Mouse (Mus musculus): ENCODE results near the gene Fars2. TPM values are rescaled to one million over a fixed set of nuclear protein-coding genes. Genes with fewer than 3 reads are reported as not detected.
A peak's percentile ranks its signal among the peaks of the same experiment; 100 is the strongest.

Gene Fars2
- polyA plus RNA-seq, 1 experiment from 2014 or later, result 37.9 TPM

DNA sequence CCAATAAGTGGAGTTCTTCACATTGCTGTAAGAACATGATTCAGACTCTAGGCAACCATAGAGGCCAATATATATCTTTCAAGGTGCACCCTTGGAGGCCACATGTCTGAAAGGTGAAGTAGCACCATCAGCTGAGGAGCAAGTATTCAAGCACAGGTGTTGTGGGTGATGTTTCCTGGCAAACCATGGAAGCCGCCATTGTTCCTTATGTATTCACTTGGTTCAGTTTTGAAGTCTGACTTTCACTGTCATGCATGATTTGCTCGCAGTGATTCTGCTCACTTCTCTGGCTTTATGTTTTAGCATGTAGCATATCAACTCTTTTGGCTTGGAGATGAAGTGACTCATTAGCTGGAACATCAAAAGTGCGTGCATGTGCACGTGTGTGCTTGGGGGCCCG, 56.9 kb downstream of the Fars2 start:
- Histone ChIP-seq H3K27ac (ENCODE audit: low read depth) (no peak overlapping the region), H3K9me3 (ENCODE audit: low read length) (no peaks in the 10 kb centered on the region), H3K4me1 (ENCODE audit: insufficient read depth) (peaks cover 7% of the 10 kb centered on the region; the same call in 1 of the 2 replicates), H3K4me2 (ENCODE audit: low read depth, low read length) (no peak overlapping the region), H3K36me3 (replicated peaks; ENCODE audit: insufficient read depth, low read length) (no peaks in the 10 kb centered on the region), H3K27me3 (ENCODE audit: insufficient read depth, low read length) (no peaks in the 10 kb centered on the region), H3K4me3 (ENCODE audit: low read depth, low read length) (no peak overlapping the region), H3K9ac (replicated peaks) (no peak overlapping the region)
- TF ChIP-seq EP300 (IDR thresholded peaks at IDR 0.05; ENCODE audit: low read depth) (no peak), CTCF (IDR thresholded peaks at IDR 0.05; ENCODE audit: low read depth) (no peak)
- no peak for DNase-seq
- no peak for ATAC-seq
- WGBS (ENCODE audit: insufficient replicate concordance), result 93% methylated on average over 5 of the region's 5 CpGs

DNA sequence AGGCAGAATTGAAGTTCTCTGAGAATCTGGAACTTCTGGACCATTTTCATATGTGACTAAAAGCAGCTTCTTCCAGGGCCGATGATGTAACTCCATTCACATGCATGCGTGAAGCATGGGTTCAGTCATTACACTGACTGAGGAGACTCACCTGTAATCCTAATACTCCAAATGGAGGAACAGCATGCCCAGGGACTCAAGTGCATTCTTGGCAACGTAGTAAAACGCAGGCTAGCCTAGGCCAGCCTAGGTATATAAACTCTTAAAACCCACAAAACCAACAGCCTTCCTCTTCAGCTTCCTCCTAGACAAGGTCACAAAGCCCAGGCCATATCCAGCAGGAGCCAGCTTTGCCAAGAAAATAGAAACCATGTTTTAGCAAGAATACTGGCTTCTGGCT, 57.6 kb downstream of the Fars2 start:
- H3K9ac ChIP-seq (replicated peaks), result no peak overlapping the region
- ATAC-seq (no peak), DNase-seq (no peak)
- no peaks in the 10 kb centered on the region for H3K27me3 ChIP-seq (ENCODE audit: insufficient read depth, low read length)
- H3K9me3 ChIP-seq (ENCODE audit: low read length), result no peaks in the 10 kb centered on the region
- H3K4me3 ChIP-seq (ENCODE audit: low read depth, low read length), result no peak overlapping the region
- no peaks in the 10 kb centered on the region for H3K36me3 ChIP-seq (replicated peaks; ENCODE audit: insufficient read depth, low read length)
- TF ChIP-seq CTCF (IDR thresholded peaks at IDR 0.05; ENCODE audit: low read depth), result no peak
- no peak for TF ChIP-seq EP300 (IDR thresholded peaks at IDR 0.05; ENCODE audit: low read depth)
- H3K4me1 ChIP-seq (ENCODE audit: insufficient read depth), result peaks cover 7% of the 10 kb centered on the region; the same call in 1 of the 2 replicates
- no peak overlapping the region for H3K27ac ChIP-seq (ENCODE audit: low read depth)
- 73% methylated on average over 4 of the region's 4 CpGs for WGBS (ENCODE audit: insufficient replicate concordance)
- no peak overlapping the region for H3K4me2 ChIP-seq (ENCODE audit: low read depth, low read length)

DNA sequence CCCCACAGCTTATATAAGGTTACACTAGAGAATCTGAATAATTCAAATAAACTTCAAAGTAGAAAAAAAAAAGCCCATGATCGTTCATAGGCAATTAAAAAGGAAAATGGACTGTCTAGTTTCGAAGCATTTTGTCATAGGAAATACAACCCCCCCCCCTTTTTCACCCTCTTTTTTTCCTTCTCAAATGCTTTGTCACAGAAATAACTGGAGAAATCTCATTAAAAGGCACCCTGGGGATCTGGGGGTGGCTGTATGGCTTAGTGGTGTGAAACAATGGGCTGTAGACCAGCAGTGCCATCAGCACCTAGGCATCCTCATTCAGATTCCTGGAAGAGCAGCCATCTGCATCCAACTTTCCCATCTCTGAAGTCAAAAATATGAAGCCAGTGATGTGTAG, 64.0 kb downstream of the Fars2 start:
- no peak overlapping the region for H3K4me3 ChIP-seq (ENCODE audit: low read depth, low read length)
- no peaks in the 10 kb centered on the region for H3K9me3 ChIP-seq (ENCODE audit: low read length)

DNA sequence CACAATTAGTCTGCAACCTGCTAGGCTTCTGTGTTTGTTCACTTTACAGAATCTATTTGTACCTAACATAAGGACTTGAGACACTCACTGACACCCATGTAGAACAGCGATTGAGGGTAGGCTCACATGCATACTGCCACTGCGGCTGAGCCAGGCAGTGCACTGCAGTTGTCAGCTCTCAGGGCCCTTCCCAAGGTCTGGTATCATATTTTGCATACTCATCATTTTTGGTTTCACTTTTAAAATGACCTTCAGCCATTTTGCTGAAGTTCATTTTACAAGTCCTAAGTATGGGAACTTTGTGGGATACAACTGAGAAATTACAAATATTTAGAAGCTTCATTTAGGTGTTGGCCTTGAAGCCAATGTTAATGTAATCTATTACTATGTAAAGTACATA, 73.4 kb downstream of the Fars2 start:
- Histone ChIP-seq H3K4me1 (ENCODE audit: insufficient read depth) (0 out of 2 replicates have a peak, but pooled peaks cover 3% of the 10 kb centered on the region), H3K9ac (replicated peaks) (no peak overlapping the region), H3K9me3 (ENCODE audit: low read length) (no peaks in the 10 kb centered on the region), H3K27me3 (ENCODE audit: insufficient read depth, low read length) (no peaks in the 10 kb centered on the region), H3K36me3 (replicated peaks; ENCODE audit: insufficient read depth, low read length) (no peaks in the 10 kb centered on the region), H3K27ac (ENCODE audit: low read depth) (no peak overlapping the region), H3K4me2 (ENCODE audit: low read depth, low read length) (no peak overlapping the region), H3K4me3 (ENCODE audit: low read depth, low read length) (no peak overlapping the region)
- WGBS (ENCODE audit: insufficient replicate concordance), result 71% methylated on average over 2 of the region's 2 CpGs
- DNase-seq (peak; percentile 31), ATAC-seq (peak; percentile 68)
- TF ChIP-seq EP300 (IDR thresholded peaks at IDR 0.05; ENCODE audit: low read depth) (no peak), CTCF (IDR thresholded peaks at IDR 0.05; ENCODE audit: low read depth) (peak; percentile 37; the same call in 1 of the 2 replicates)

More for the DNA sequence above, 64.0 kb downstream of the Fars2 start:
- no peaks in the 10 kb centered on the region for H3K27me3 ChIP-seq (ENCODE audit: insufficient read depth, low read length)
- H3K27ac ChIP-seq (ENCODE audit: low read depth), result no peak overlapping the region
- H3K4me1 ChIP-seq (ENCODE audit: insufficient read depth), result no peaks in the 10 kb centered on the region
- no peak overlapping the region for H3K9ac ChIP-seq (replicated peaks)
- WGBS (ENCODE audit: insufficient replicate concordance), result 81% methylated on average over 2 of the region's 2 CpGs
- no peak for TF ChIP-seq CTCF (IDR thresholded peaks at IDR 0.05; ENCODE audit: low read depth)
- TF ChIP-seq EP300 (IDR thresholded peaks at IDR 0.05; ENCODE audit: low read depth), result no peak
- no peak for DNase-seq
- no peak for ATAC-seq
- H3K36me3 ChIP-seq (replicated peaks; ENCODE audit: insufficient read depth, low read length), result no peaks in the 10 kb centered on the region
- no peak overlapping the region for H3K4me2 ChIP-seq (ENCODE audit: low read depth, low read length)

DNA sequence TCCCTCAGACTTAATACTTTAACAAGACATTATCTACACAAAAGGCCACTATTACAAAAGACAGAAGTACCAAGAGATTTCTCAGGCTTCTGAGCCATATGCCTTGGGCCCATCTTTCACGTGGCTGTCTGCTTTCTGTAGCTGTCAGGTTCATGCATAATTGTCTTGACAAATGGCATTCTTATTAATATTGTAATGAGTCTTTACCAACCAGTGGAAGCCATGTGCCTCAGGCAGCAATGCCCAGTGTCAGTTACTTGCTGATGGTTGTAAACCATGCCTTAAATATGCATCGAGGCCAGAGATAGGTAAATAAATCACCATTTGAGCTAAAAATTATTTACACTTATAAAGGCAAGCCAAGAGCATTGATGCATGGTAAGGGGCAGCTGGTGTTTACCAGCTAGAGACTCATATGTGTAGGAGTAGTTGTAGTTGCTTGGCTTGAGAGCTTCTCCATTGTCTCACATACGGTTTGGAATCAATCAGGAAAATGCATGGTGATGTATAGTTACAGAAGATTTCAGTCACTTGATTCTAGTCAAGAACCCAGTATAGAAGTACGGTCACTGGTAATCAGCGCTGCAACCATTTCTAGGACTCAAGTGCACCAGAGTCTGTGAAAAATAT, 76.4 kb downstream of the Fars2 start:
- DNase-seq (no peak), ATAC-seq (no peak)
- Histone ChIP-seq H3K27me3 (ENCODE audit: insufficient read depth, low read length) (no peaks in the 10 kb centered on the region), H3K27ac (ENCODE audit: low read depth) (peak overlapping the region; percentile 11; the same call in 1 of the 2 replicates), H3K9me3 (ENCODE audit: low read length) (no peaks in the 10 kb centered on the region), H3K4me3 (ENCODE audit: low read depth, low read length) (no peak overlapping the region), H3K36me3 (replicated peaks; ENCODE audit: insufficient read depth, low read length) (no peaks in the 10 kb centered on the region), H3K9ac (replicated peaks) (no peak overlapping the region), H3K4me1 (ENCODE audit: insufficient read depth) (0 out of 2 replicates have a peak, but pooled peaks cover 3% of the 10 kb centered on the region), H3K4me2 (ENCODE audit: low read depth, low read length) (no peak overlapping the region)
- 81% methylated on average over 5 of the region's 5 CpGs for WGBS (ENCODE audit: insufficient replicate concordance)
- TF ChIP-seq CTCF (IDR thresholded peaks at IDR 0.05; ENCODE audit: low read depth) (no peak), EP300 (IDR thresholded peaks at IDR 0.05; ENCODE audit: low read depth) (no peak)

DNA sequence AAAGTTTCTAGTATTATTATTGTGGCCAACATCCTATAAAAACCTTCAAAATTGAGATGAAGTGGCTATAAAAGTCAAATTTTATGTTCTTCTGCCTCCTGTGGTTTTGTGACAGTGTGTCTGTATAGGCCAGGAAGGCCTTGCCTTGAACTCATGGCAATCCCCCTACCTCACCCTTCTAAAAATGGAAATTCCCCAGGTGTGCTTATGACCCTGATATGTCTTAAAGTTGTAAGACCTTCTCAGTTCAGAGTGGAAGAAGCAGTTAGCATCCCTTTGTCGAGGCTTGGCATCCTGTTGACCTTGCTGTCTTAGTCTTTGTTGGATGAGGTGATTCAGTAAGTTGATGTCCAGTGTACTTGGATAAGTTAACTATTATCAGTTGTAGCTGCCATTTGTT, 82.1 kb downstream of the Fars2 start:
- no peak overlapping the region for H3K4me3 ChIP-seq (ENCODE audit: low read depth, low read length)

More for the DNA sequence above, 82.1 kb downstream of the Fars2 start:
- H3K4me1 ChIP-seq (ENCODE audit: insufficient read depth), result peaks cover 9% of the 10 kb centered on the region; the same call in 1 of the 2 replicates
- no peak overlapping the region; the same call in 1 of the 2 replicates for H3K27ac ChIP-seq (ENCODE audit: low read depth)
- TF ChIP-seq CTCF (IDR thresholded peaks at IDR 0.05; ENCODE audit: low read depth), result no peak
- no peak for TF ChIP-seq EP300 (IDR thresholded peaks at IDR 0.05; ENCODE audit: low read depth)
- ATAC-seq, result no peak
- no peaks in the 10 kb centered on the region for H3K27me3 ChIP-seq (ENCODE audit: insufficient read depth, low read length)
- H3K9ac ChIP-seq (replicated peaks), result no peak overlapping the region
- WGBS (ENCODE audit: insufficient replicate concordance), result 86% methylated on average over 1 of the region's 1 CpGs
- H3K9me3 ChIP-seq (ENCODE audit: low read length), result no peaks in the 10 kb centered on the region
- no peak overlapping the region for H3K4me2 ChIP-seq (ENCODE audit: low read depth, low read length)
- DNase-seq, result no peak
- no peaks in the 10 kb centered on the region for H3K36me3 ChIP-seq (replicated peaks; ENCODE audit: insufficient read depth, low read length)

Measured in liver, postnatal 0 days (tissue).